Mouse (Mus musculus) Muller cell, postnatal 12 days (primary cell): ENCODE results near the gene Nsf.

Experiments
- DNase-seq: peaks from one replicate; pipeline ENCODE4 v3.0.0-alpha.2; 2015; ENCODE audit errors: inconsistent ontology term

Nsf gene

DNA sequence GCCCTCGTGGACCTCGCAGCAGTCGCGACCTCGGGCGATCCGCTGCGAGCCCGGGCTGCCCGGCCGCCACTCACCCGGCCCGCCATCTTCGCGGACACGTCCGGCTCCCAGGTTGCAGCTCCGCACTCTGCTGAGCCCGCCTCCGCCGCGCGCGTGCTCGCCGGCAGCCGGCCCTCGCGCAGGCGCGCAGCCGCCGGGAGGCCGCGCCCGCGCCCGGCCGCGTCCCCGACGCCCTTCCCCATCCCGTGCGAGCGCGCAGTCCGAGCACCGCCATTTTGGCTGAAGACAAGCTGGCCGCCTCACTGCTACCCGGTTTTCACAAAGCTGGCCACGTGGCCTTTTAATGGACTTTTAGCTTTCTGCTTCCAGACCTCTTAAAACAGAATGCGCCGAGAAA, at the start of gene Nsf:
TSS of gene Nsf (minus strand) at position 161 of the 397 bp plus-strand sequence.
- DNase-seq, result peak; percentile 88

DNA sequence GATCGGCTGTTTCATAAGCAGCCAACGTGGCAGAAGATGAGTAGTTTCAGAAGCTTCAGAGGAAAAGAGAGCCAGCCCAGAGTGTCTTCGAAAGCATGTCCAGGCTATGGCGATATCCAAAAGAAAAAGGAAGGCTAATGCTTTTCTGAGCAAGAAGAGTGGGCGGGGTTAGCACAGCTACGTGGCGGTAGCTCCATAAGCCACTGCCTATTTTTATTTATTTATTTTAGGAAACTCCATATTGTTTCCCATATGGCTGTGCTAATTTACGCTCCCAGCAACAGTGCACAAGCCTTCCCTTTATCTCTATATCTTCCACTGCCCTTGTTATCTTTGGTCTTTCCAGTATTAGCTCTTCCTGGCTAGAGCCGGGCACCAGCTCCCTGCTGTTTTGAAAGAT, 49.5 kb upstream of the Nsf start:
- no peak for DNase-seq

DNA sequence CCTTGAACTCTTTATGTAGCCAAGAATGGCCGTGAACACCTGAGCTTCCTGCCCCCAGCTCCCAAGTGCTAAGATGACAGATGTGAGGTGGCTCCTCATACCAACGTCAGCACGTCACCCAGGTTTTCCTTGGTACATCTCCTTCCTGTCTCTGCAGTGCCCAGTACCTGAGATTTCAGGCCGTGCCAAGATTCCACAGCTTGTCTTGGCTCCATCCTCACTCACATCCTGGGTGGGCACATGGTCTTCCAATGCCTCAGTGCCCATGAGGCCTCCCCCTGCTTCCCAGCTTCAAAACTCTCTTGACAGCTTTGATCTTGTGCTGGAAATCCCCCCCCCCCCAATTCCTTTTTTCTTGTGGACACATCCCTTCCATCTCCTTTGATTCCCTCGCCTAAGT, 48.3 kb upstream of the Nsf start:
- no peak for DNase-seq

DNA sequence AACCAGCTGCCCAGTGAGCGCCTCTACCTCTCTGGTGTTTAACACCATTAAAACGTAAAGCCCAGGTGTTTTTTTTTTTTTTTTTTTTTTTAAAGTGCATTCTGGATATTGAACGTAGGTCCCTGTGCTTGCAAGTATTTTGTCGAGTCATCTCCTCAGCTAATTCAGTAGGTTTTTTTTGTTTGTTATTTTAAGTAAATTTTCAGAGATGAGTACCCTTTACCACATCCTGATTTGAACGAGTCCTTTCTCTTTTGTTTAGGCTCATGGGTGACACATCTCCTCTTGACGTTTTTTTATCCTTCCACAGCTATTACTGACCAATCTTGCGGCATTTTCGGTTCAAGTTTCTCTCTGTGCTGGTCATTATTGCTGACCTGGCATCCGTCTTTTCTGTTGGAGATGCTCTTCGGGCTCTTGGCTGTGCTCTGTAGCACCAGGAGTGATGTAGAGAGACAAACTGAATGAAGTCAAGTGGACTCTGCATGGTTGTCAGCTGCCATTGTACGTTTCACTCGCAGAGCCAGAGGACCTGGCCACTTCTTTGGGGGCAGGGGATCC, 47.6 kb upstream of the Nsf start:
- DNase-seq, result no peak

DNA sequence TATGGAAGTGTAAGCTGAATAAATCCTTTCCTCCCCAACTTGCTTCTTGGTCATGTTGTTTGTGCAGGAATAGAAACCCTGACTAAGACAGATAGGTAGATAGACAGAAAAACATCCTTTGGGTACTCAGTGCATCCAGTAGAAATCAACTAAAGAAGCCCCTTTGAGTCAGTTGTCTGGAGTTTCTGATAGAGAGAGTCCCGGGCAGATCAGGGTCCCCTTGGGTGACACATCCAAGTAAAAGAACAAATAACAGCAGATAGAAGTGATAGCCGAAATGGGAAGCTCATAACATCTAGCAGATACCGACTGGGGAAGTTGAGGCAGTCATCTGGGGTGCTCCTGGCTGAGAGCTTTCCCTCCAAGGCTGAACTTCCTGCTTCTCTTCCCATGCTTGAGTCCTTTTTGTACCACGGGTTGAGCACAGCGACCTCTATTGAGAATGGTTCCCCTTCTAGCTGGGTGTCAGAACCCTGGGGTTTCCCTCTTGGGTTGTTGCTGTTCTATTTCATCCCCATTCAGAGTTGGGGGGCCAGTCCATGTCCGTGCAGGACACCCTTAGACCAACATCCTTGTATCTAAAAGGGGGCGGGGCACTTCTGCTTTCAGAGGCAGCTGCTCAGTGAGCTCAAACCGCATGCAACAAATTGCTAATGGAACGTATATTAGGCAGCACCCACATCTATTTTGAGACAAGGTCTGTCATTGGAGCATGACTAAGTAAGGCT, 47.0 kb upstream of the Nsf start:
- DNase-seq, result no peak

DNA sequence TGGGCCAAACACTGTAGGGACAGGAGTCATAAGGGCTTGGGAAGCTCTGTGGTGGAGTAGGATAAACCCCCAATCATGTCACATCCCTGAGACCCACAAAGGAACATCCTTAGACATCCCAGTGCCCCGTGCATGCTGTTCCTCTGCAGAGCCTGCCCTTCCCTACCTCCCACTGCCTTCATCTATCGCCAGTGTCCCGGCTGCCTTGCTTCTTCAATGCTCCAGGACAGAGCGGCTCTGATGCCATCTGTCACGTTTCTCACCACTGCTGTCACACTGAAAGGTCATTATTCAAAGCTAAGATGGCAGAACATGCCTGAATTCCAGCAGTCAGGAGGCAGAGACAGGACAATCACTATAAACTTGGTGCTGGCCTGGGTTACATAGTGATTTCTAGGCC, 44.9 kb upstream of the Nsf start:
- no peak for DNase-seq

DNA sequence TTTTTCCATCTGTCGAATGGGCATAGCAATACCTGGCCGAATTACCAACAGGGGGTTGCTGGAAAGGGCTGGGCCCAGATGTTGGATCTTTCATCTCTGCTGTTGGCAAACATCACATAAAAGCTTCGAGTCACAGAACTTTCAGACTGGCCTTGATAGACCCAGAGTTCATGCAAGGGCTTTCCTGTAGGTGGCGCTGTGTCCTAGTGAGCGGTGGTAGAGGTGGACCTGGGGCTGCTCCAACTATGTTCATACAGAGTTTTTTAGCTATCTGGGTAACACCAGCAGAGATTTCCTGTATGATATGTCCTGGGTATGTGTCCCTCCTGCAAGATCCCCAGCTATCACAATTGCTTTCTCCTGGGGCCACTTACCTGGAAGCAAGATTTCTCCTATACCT, 43.5 kb upstream of the Nsf start:
- peak; percentile 51 for DNase-seq

DNA sequence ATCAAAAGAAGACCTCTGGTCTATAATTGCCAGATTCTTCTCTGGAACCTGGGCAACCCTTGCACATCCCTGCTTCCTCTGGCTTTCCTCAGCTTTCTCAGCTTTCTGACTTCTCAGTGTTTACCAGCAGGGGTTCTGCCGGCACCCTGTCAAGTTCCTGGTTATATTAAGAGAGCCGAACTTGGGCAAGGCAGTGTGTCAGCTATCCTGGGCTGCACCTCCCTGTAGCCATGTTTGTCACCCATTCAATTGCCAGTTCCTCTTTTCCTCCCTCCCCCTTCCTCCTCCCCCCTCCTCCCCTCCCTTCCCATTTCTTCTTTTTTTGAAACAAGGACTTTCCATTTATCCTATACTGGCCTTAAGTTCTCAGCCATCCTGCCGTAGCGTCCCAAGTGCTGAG, 38.8 kb upstream of the Nsf start:
- DNase-seq, result no peak

DNA sequence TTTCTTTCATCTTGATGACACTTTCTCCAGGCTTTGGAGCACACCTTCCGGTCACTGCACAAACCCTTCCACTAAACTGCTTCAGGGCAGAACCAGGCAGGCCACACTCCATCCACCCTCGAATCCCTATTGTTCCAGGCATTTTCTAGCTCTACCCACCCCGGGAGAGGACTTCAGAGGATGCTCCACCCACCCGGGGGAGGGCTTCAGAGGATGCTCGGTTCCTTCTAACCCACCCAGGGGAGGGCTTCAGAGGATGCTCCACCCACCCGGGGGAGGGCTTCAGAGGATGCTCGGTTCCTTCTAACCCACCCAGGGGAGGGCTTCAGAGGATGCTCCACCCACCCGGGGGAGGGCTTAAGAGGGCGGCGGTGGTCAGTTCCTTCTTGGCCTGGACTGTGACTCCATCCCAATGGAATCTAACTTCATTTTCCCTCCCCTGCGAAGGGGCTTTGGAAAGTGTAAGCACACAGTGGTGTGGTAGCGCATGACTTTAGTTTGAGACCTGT, 36.2 kb upstream of the Nsf start:
- DNase-seq, result peak; percentile 61

DNA sequence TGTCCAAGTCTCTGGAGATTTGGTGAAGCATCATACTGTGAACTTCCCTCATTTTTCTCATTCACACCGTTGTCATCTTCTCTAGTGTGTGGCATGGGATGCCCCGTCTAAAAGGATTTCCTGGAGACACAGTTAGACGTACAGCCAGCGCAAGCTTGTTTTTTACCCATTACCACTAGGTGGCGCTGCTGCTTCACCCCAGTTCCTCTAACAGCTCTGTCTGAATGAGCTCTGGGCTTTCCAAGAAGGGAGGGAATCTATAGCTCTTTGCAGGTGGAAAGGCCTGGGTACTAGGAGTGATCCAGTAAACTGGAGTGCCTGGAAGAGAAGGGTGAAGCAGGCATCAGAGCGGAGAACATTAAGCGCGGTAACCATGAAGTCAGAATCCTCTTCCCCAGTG, 33.6 kb upstream of the Nsf start:
- DNase-seq, result peak; percentile 65

DNA sequence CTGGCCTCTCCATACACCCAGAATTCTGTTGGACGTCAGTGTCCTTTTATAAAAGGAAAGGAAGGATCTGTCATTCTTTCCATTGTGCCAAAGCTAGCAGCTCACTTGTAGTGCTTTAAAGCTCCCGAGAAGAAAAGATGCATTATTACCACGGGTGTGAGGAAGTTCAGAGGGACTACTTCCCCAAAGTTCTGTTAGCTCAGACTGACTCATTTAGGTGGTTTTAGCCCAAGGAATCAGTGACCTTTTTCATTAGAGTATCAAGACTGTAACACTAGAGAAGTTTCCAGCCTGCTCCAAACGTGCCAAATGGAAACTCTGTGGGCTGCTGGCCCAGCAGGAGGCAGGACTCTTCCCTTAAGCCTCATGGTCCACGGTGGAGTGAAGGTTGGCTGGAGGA, 30.2 kb upstream of the Nsf start:
- no peak for DNase-seq

DNA sequence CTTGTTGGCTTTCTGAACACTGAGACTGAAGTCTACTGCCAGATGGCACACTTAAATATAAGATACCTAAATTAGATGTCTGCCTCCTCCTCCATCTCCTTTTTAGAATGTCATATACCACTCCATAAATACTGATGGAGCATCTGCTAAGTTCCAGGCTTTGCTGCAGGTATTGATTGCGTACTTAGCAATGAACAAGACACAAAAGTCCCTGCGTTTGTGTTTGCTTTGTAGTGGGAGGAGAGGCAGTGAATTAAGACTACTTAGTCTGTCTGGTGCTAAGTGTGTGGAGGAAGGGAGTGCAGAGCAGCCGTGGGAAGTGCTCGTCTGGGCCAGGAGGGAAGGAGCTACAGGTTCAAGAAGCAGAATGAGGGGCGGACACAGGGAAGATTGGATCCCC, 28.0 kb upstream of the Nsf start:
- DNase-seq, result no peak

DNA sequence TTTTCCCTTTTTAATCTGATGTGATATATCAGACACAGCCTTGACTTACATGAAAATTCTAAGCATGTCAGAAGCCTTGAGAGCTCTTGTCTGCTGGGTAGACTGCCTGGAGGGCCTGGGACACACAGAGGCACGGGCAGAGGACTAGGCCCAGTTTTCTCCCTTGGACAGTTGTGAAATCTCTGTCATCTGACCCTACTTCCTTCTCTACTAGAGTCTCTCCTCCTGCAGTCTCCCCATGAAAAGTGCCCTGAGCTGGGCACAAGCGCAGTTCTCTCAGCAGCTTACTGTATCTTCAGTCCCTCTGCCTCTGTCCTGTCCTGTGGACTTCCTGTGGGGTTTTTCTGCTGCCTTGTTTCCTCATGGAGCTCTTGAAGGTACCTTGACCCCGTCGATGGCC, 25.5 kb upstream of the Nsf start:
- no peak for DNase-seq

DNA sequence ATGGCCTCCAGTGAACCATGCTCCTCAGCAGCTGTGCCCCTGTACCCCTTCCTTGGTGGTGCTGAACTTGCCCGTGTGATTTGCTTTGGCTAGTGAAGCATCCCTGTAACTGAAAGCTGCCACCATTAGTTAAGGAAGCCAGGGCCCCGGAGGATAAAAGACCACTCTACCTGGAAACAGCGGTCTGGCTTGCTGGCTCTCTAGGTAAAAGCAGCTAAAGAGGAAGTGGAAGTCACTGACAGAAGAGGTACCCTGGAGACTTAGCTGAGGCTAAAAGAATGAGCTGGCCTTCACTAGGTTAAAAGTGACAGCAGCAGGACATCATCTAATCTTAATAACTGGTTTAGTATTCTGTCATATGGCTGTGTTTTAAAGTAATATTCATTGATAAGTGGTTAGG, 17.0 kb upstream of the Nsf start:
- no peak for DNase-seq

DNA sequence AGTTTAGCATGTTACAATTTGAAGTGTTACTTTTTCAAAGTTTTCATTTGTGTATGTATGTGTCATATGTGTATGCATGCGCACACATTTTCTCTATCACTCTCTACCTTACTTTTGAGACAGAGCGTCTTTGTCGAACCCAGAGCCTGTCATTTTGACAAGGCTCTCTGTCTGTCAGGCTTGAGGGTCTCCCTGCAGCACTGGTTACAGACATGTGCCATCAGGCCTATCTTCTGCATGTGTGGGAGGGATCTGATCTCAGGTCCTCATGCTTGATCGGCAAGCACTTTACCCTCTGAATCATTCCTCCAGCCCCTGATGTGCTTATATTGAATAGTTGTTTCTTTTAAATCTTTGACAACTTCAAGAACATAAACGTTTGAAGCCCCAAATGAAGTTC, 15.4 kb upstream of the Nsf start:
- no peak for DNase-seq

DNA sequence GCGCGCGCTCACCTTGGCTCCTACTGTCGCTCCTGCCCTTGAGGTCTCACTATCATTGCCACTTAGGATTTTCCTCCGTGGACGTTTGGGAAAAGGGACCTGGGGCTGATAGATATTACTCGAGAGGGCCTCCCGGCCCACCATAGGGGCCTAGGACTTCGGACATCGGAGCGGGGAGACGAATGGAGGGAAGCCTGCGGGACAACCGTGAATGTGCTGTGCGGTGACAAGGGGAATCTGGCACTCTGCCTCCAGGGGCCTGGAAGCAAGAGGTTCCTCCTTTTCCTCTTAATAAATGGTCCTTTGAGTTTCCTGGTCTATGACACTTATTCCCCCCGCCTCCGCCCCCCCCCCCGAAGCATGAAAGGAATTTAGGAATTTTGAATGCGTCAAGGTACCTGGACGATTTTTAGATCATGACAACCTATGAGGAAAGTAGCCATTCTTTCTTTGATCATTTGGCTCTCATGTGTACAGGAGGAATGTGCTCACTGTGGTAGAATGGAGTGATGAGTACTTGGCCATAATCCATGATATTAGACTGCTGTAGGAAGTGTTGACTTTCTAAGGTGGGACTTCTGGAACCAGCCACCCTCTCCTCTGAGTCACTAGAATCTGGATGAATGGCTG, 13.4 kb upstream of the Nsf start:
- DNase-seq, result peak; percentile 57

DNA sequence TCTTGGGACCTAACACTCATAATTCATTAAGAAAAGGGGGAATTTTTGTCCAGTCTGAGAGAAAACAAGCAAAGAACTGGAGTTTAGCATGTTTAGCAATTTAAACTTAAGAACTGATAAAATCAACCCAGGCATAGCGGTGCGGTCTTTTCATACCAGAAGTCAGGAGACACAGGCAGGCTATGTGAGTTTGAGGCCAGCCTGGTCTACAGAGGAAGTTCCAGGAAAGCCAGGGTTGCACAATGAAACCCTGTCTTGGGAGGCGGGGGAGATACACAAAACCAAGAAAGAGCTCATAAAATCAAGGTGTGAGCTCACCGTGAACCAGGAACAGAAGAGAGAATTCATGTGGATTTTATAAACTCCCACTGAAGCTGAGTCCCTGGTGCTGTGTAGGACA, 3.0 kb upstream of the Nsf start:
- DNase-seq, result no peak

DNA sequence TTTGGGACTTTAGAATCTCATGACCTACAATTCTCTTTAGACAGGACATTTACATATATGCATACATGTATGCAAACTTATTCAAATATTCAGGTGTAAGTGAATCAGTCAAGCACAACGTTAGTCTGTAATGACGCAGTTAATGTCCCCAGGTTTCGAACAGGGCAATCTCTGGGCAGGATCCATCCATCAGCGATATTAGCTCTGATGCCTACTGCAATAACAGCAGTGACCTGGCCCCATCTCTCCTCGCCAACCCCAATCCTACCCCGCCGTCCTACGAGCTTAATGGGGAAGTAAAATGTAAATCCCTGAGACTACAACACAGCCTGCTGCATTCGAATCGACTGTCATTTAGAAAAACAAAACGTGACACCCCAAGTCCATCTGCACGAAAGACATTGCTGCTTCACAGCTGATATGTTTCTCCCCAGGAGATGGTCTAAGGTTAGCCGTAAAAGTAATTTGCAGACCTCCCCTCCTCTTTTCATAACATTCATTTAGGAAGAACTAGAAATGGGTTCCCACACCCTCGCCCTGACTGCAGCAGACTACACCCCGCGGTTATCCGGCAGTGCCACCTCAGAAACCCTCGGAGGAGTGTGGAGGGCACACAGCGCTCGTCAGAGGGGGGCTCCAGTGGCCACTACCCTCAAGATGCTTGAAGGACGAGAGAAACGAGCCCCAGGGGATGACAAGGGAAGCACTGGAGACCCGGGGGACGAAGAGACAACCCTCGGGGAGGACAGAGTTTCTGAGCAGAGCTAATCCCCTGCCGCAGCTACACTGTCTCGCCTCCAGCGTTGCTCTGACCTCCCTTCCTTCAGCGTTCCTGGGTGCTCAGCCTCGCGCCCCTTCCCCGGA, 592 bp downstream of the Nsf start:
- no peak for DNase-seq

DNA sequence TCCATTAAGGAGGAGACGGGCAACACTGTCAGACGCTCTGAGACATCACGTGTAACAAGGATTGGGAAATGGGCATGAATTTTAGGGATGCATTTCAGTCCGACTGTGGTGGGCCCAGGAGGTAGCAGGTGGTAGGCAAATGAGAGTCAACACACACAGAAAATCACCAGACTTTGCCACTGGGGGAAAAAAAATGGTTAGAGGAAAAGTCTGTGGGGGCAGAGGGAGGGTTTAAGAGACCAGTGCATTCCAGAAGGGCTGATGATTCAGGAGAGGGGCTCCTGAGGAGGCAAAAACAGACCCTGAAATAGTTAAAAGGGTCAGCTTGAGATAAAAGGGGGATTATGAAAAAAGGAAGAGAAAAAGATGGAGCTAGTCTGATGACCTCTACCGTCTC, 1.2 kb downstream of the Nsf start:
- no peak for DNase-seq

DNA sequence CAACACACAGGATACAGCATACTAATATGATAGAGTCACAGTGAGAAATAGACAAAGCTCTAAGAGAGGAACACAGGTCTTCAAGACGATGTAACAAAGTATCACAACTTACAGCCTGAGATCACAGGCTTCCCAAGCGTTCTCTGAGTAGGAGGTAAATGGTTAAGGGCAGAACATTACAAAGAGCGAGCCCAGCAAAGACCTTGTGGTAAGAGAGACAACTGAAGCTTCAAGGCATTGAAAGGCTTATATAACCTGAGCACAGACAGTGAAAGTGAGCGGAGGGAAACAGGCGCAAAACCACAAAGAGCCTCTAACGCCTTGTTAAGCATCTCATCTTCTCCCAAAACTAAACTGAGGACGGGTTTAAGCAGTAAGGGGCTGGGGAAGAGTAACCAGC, 2.8 kb downstream of the Nsf start:
- DNase-seq, result no peak

DNA sequence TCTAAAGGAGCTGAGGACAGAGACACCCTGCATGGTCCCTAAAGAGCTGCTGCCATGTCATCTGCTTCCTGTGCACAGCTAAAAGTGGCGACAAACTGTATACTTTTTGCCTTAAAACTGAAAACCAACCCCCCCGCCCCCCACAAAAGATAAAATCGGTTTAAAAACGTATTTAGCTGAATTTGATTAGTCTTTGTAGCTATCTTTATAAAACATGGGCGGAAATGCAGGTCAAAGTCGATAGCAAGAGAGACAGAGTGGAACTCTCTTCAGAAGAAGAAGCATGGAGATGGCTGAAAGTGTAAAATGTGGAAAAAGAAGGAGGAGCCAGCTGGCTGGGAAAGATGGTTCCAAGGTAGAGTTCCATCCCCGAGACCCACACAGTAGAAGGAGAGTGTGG, 4.9 kb downstream of the Nsf start:
- no peak for DNase-seq

DNA sequence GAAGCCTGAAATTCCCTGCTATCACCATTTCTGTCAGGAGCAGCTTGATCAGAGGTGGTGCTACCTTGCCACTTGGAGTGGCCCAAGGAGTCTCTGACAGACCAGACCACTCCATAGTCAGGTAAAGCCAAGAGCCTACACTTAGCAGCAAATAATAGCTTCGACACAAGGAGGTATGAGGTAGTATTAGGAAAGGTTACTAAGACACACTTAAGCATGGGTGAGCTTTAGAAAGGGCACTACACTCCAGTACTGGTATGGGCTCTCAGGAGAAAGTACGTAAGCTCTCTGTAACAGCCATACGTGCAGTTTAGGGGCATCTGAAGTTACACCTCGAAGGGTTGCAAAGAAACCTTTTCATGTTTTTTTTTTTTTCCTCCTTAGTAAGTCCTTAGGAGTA, 11.1 kb downstream of the Nsf start:
- no peak for DNase-seq
